Mouse (Mus musculus): Measurements from ENCODE around the gene Zfp609. TPM values are rescaled to one million over a fixed set of nuclear protein-coding genes. Genes with fewer than 3 reads are reported as not detected.

Gene Zfp609
- polyA plus RNA-seq, 1 experiment from 2014 or later = 9.2 TPM

GRCm38 (mm10) chr9:65746479-65746878 is 80.9 kb downstream of the Zfp609 start:
- DNase-seq (ENCODE audit: low spot score) = no peak
- H3K4me1 ChIP-seq (ENCODE audit: control insufficient read depth, insufficient read depth, low read length) = peaks cover 25% of the 10 kb centered on the region

DNA sequence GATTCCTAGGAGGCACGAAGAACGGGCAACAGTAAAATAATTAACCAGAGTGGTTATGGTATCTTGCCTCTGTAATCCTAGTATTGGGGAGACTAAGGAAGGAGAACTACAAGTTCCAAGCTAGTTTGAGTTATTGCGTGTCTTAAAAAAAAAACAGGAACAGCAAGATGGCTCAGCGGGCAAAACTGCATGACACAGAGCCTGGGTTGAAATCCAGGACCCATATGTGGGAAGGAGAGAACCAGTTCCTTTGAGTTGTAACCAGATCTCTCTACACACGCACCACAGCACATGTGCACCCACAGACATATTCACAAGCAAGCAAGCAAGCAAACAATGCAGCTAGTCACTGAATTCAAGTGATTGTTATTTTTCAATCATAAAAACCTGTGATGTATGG is 81.9 kb downstream of the Zfp609 start:
- Histone ChIP-seq H3K4me1 (ENCODE audit: control insufficient read depth, insufficient read depth, low read length) (peaks cover 25% of the 10 kb centered on the region), H3K4me2 (ENCODE audit: low read depth) (no peak overlapping the region)
- ATAC-seq (ENCODE audit: insufficient read depth, low FRiP score, low TSS enrichment) = no peak

More at GRCm38 (mm10) chr9:65746479-65746878, 80.9 kb downstream of the Zfp609 start:
- no peak for ATAC-seq (ENCODE audit: insufficient read depth, low FRiP score, low TSS enrichment)
- no peaks in the 10 kb centered on the region for H3K9me3 ChIP-seq (ENCODE audit: control insufficient read depth, low read length)
- H3K27ac ChIP-seq (ENCODE audit: low read depth, low read length) = no peak overlapping the region
- no peak overlapping the region for H3K4me3 ChIP-seq (ENCODE audit: low read depth, low read length)
- no peak overlapping the region for H3K4me2 ChIP-seq (ENCODE audit: low read depth)
- H3K9ac ChIP-seq (ENCODE audit: low read length) = no peak overlapping the region
- 100% methylated on average over 2 of the region's 2 CpGs for WGBS
- no peaks in the 10 kb centered on the region for H3K36me3 ChIP-seq (ENCODE audit: control insufficient read depth, insufficient read depth, low read length)
- no peaks in the 10 kb centered on the region for H3K27me3 ChIP-seq (ENCODE audit: control insufficient read depth, insufficient read depth, low read length)

DNA sequence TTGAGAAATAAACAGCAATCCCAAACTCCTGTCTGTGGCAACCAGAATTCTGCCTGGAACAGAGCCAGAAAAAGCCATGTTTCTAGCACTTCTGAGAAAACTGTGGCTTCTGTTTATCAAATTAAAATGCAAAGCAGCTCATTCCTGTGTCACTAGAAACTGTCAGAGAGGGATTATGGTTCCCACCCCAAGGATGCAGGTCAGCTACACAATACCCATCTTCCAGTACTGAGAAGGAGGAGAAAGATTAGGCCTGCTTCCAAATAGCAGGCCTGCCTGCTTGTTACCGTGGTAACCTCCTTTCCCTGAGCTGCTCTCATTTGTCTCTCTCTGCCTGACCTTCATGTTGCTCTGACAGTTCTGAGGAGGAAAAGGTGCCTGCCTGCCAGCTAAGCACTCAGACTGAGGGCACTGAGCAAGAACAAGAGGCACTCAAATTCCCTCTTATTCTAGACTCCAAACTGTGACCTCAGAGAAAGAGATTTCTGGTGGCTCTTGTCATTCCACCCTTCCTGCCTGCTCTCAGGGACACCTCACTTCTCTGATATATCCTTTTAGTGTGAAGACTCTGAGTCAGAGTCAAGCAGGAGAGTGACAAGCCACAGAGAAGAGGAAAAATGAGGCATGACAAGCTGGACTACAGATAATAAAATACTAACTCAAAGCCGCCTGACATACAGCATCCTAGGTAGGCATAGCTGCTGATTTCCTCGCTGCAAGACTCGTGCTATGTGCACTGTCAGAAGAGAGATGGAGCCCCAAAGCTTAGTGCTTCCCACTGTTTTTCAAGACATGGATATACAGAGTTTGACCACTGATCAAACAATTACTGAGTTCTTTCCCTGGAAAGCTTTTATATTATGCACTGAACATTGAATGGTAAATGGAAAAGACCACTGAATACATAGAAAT is 82.9 kb downstream of the Zfp609 start:
- Histone ChIP-seq H3K27me3 (ENCODE audit: control insufficient read depth, insufficient read depth, low read length) (no peaks in the 10 kb centered on the region), H3K9ac (ENCODE audit: low read length) (peak overlapping the region; percentile 11; the same call in 1 of the 2 replicates), H3K27ac (ENCODE audit: low read depth, low read length) (peak overlapping the region; percentile 70), H3K4me1 (ENCODE audit: control insufficient read depth, insufficient read depth, low read length) (peaks cover 25% of the 10 kb centered on the region), H3K9me3 (ENCODE audit: control insufficient read depth, low read length) (no peaks in the 10 kb centered on the region), H3K4me3 (ENCODE audit: low read depth, low read length) (no peak overlapping the region), H3K36me3 (ENCODE audit: control insufficient read depth, insufficient read depth, low read length) (no peaks in the 10 kb centered on the region), H3K4me2 (ENCODE audit: low read depth) (no peak overlapping the region)
- 52% methylated on average over 4 of the region's 4 CpGs for WGBS
- ATAC-seq (ENCODE audit: insufficient read depth, low FRiP score, low TSS enrichment) = peak; percentile 63; the same call in 1 of the 2 replicates
- DNase-seq (ENCODE audit: low spot score) = peak; percentile 58

More for the DNA sequence above, 81.9 kb downstream of the Zfp609 start:
- H3K27me3 ChIP-seq (ENCODE audit: control insufficient read depth, insufficient read depth, low read length) = no peaks in the 10 kb centered on the region
- H3K27ac ChIP-seq (ENCODE audit: low read depth, low read length) = 0 out of 2 replicates have a peak overlapping the region, but pooled peaks have one; percentile 70
- 63% methylated on average over 5 of the region's 5 CpGs for WGBS
- DNase-seq (ENCODE audit: low spot score) = no peak
- H3K4me3 ChIP-seq (ENCODE audit: low read depth, low read length) = no peak overlapping the region
- no peak overlapping the region for H3K9ac ChIP-seq (ENCODE audit: low read length)
- no peaks in the 10 kb centered on the region for H3K9me3 ChIP-seq (ENCODE audit: control insufficient read depth, low read length)
- no peaks in the 10 kb centered on the region for H3K36me3 ChIP-seq (ENCODE audit: control insufficient read depth, insufficient read depth, low read length)

- H3K4me2 ChIP-seq (ENCODE audit: low read depth) = no peak overlapping the region
Observed at GRCm38 (mm10) chr9:65743809-65744170, 83.6 kb downstream of the Zfp609 start.

DNA sequence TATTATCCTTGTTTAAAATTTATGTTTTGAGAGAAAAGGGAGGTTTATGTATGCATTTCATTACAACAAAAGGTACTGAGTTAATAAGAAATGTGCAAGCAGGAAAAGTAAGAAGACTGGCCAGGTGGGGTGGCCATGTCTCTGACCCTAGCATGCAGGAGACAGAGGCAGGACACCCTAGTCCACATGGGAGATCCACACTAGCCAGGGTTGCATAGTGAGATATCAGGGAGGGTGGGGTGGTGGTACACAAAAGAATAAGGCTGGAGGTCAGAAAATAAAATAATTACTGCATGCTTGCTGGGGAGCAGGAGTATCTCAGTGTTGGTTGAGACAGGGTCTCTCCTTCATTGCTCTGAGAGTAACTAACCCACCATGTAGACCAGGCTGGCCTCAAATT is 84.0 kb downstream of the Zfp609 start:
- Histone ChIP-seq H3K9me3 (ENCODE audit: control insufficient read depth, low read length) (no peaks in the 10 kb centered on the region), H3K36me3 (ENCODE audit: control insufficient read depth, insufficient read depth, low read length) (no peaks in the 10 kb centered on the region), H3K4me1 (ENCODE audit: control insufficient read depth, insufficient read depth, low read length) (peaks cover 25% of the 10 kb centered on the region), H3K9ac (ENCODE audit: low read length) (no peak overlapping the region), H3K27me3 (ENCODE audit: control insufficient read depth, insufficient read depth, low read length) (no peaks in the 10 kb centered on the region), H3K27ac (ENCODE audit: low read depth, low read length) (no peak overlapping the region), H3K4me3 (ENCODE audit: low read depth, low read length) (no peak overlapping the region), H3K4me2 (ENCODE audit: low read depth) (no peak overlapping the region)
- no peak for DNase-seq (ENCODE audit: low spot score)
- ATAC-seq (ENCODE audit: insufficient read depth, low FRiP score, low TSS enrichment) = no peak

More at GRCm38 (mm10) chr9:65743809-65744170, 83.6 kb downstream of the Zfp609 start:
- Histone ChIP-seq H3K4me1 (ENCODE audit: control insufficient read depth, insufficient read depth, low read length) (peaks cover 25% of the 10 kb centered on the region), H3K27ac (ENCODE audit: low read depth, low read length) (0 out of 2 replicates have a peak overlapping the region, but pooled peaks have one; percentile 14), H3K27me3 (ENCODE audit: control insufficient read depth, insufficient read depth, low read length) (no peaks in the 10 kb centered on the region), H3K36me3 (ENCODE audit: control insufficient read depth, insufficient read depth, low read length) (no peaks in the 10 kb centered on the region), H3K4me3 (ENCODE audit: low read depth, low read length) (no peak overlapping the region), H3K9ac (ENCODE audit: low read length) (no peak overlapping the region), H3K9me3 (ENCODE audit: control insufficient read depth, low read length) (no peaks in the 10 kb centered on the region)
- DNase-seq (ENCODE audit: low spot score) (no peak), ATAC-seq (ENCODE audit: insufficient read depth, low FRiP score, low TSS enrichment) (no peak)

- H3K4me2 ChIP-seq (ENCODE audit: low read depth) = no peak overlapping the region
- peaks cover 25% of the 10 kb centered on the region for H3K4me1 ChIP-seq (ENCODE audit: control insufficient read depth, insufficient read depth, low read length)
- DNase-seq (ENCODE audit: low spot score) (no peak), ATAC-seq (ENCODE audit: insufficient read depth, low FRiP score, low TSS enrichment) (no peak)
- no peak overlapping the region for H3K27ac ChIP-seq (ENCODE audit: low read depth, low read length)
- H3K36me3 ChIP-seq (ENCODE audit: control insufficient read depth, insufficient read depth, low read length) = no peaks in the 10 kb centered on the region
- 87% methylated on average over 3 of the region's 3 CpGs for WGBS
- H3K27me3 ChIP-seq (ENCODE audit: control insufficient read depth, insufficient read depth, low read length) = no peaks in the 10 kb centered on the region
- H3K9me3 ChIP-seq (ENCODE audit: control insufficient read depth, low read length) = no peaks in the 10 kb centered on the region
- H3K4me3 ChIP-seq (ENCODE audit: low read depth, low read length) = no peak overlapping the region
- no peak overlapping the region for H3K9ac ChIP-seq (ENCODE audit: low read length)
Observed at GRCm38 (mm10) chr9:65742777-65743176, 84.6 kb downstream of the Zfp609 start.

- Histone ChIP-seq H3K27me3 (ENCODE audit: control insufficient read depth, insufficient read depth, low read length) (no peaks in the 10 kb centered on the region), H3K9me3 (ENCODE audit: control insufficient read depth, low read length) (no peaks in the 10 kb centered on the region), H3K4me1 (ENCODE audit: control insufficient read depth, insufficient read depth, low read length) (peaks cover 25% of the 10 kb centered on the region), H3K4me2 (ENCODE audit: low read depth) (no peak overlapping the region), H3K4me3 (ENCODE audit: low read depth, low read length) (no peak overlapping the region), H3K36me3 (ENCODE audit: control insufficient read depth, insufficient read depth, low read length) (no peaks in the 10 kb centered on the region), H3K27ac (ENCODE audit: low read depth, low read length) (no peak overlapping the region), H3K9ac (ENCODE audit: low read length) (no peak overlapping the region)
- 97% methylated on average over 14 of the region's 14 CpGs for WGBS
- DNase-seq (ENCODE audit: low spot score) (no peak), ATAC-seq (ENCODE audit: insufficient read depth, low FRiP score, low TSS enrichment) (no peak)
Observed at GRCm38 (mm10) chr9:65741066-65741852, 86.1 kb downstream of the Zfp609 start.

DNA sequence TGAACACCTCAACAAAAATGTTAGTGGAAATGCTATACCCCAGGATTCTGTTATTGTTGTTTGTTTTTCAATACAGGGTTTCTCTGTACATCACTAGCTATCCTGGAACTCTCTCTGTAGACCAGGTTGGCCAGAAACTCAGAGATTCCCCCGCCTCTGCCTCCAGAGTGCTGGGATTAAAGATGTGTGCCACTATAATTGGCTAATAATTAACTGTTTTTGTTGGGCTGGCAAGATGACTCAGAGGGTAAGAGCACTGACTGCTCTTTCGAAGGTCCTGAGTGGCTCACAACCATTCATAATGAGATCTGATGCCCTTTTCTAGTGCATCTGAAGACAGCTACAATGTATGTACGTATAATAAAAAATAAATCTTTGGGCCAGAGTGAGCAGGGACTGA is 92.4 kb downstream of the Zfp609 start:
- H3K4me1 ChIP-seq (ENCODE audit: control insufficient read depth, insufficient read depth, low read length) = no peaks in the 10 kb centered on the region
- H3K27me3 ChIP-seq (ENCODE audit: control insufficient read depth, insufficient read depth, low read length) = no peaks in the 10 kb centered on the region
- H3K36me3 ChIP-seq (ENCODE audit: control insufficient read depth, insufficient read depth, low read length) = no peaks in the 10 kb centered on the region; the same call in 1 of the 2 replicates
- H3K4me3 ChIP-seq (ENCODE audit: low read depth, low read length) = no peak overlapping the region
- no peak overlapping the region for H3K9ac ChIP-seq (ENCODE audit: low read length)
- no peak overlapping the region for H3K4me2 ChIP-seq (ENCODE audit: low read depth)
- H3K9me3 ChIP-seq (ENCODE audit: control insufficient read depth, low read length) = no peaks in the 10 kb centered on the region
- no peak for DNase-seq (ENCODE audit: low spot score)
- no peak overlapping the region for H3K27ac ChIP-seq (ENCODE audit: low read depth, low read length)
- WGBS = 94% methylated on average over 3 of the region's 3 CpGs
- ATAC-seq (ENCODE audit: insufficient read depth, low FRiP score, low TSS enrichment) = no peak

Measured in neural tube, embryonic 11.5 days (tissue).